Mouse (Mus musculus) midbrain, postnatal 0 days (tissue): Measurements from ENCODE around the gene Cd300e. TPM values are rescaled to one million over a fixed set of nuclear protein-coding genes. Genes with fewer than 3 reads are reported as not detected.

Source experiments
- ATAC-seq: fragments of 200-750 bp; cut with Nextera tagmentation; 2 replicates; pipeline ENCODE4 v1.8.0; 2017; ENCODE audit warnings: moderate number of reproducible peaks, mild to moderate bottlenecking, moderate TSS enrichment, moderate library complexity; ENCODE audit not compliant: low FRiP score
- DNase-seq: peaks from one replicate; pipeline ENCODE4 v3.0.0-alpha.2; 2015; ENCODE audit warnings: low spot score
- H3K27ac ChIP-seq: fragments of 300-500 bp; sonication (generic); 2 replicates; pipeline ENCODE4 v1.5.1; 2014; ENCODE audit warnings: low read depth, mild to moderate bottlenecking, low read length, mixed read lengths
- H3K27me3 ChIP-seq: fragments of 300-500 bp; sonication (generic); 2 replicates; pipeline ENCODE4 v1.6.1; 2014; ENCODE audit warnings: low read length, control low read depth, mixed read lengths; ENCODE audit not compliant: insufficient read depth
- H3K36me3 ChIP-seq: fragments of 300-500 bp; sonication (generic); 2 replicates; pipeline ENCODE4 v1.6.1; 2014; ENCODE audit warnings: low read length, control low read depth, mixed read lengths; ENCODE audit not compliant: insufficient read depth
- H3K4me1 ChIP-seq: fragments of 300-500 bp; sonication (generic); 2 replicates; pipeline ENCODE4 v1.6.1; 2014; ENCODE audit warnings: mild to moderate bottlenecking, control low read depth, antibody characterized with exemption, low read length, mixed read lengths; ENCODE audit not compliant: insufficient read depth
- H3K4me2 ChIP-seq: fragments of 300-500 bp; sonication (generic); 2 replicates; pipeline ENCODE4 v1.6.1; 2014; ENCODE audit warnings: low read depth, mild to moderate bottlenecking, low read length, mixed read lengths; ENCODE audit not compliant: poor library complexity, severe bottlenecking
- H3K4me3 ChIP-seq: fragments of 300-500 bp; sonication (generic); 2 replicates; pipeline ENCODE4 v1.5.1; 2014; ENCODE audit warnings: low read depth, mild to moderate bottlenecking, low read length, moderate library complexity
- H3K9ac ChIP-seq: fragments of 300-500 bp; sonication (generic); replicated peaks from 2 replicates; pipeline ENCODE4 v1.6.1; 2014; ENCODE audit warnings: mild to moderate bottlenecking, low read length, moderate library complexity, mixed read lengths; ENCODE audit not compliant: poor library complexity, severe bottlenecking
- H3K9me3 ChIP-seq: fragments of 300-500 bp; sonication (generic); 2 replicates; pipeline ENCODE4 v1.6.1; 2016; ENCODE audit warnings: low read length, control low read depth
- CTCF ChIP-seq: IDR thresholded peaks from 2 replicates; pipeline ENCODE4 v1.5.1; 2016; ENCODE audit warnings: antibody characterized with exemption, mild to moderate bottlenecking
- WGBS: fragments of 180-500 bp; shearing (Covaris S2); extraction: QIAGEN DNeasy Blood & Tissue Kit; methylation state at CpG from one replicate; pipeline ENCODE4 v1.1.7; 2014; 5-methylcytosine and 5-hydroxymethylcytosine counted together
- polyA plus RNA-seq: library from polyadenylated mRNA; unstranded; fragments of >200 nt; fragmentation: Nextera tagmentation; extraction: Ambion mirVana; gene quantifications from 2 replicates; pipeline ENCODE4 v1.2.1, GENCODE M21; 2015
- total RNA-seq: library from RNA; depleted of rRNA; stranded (reverse); fragments of >200 nt; gene quantifications from 2 replicates; pipeline ENCODE4 v1.2.3, GENCODE M21; 2014

Gene Cd300e
- total and polyA plus RNA-seq, 2 experiments from 2014 or later, result 0.10 TPM; not detected in 1

DNA sequence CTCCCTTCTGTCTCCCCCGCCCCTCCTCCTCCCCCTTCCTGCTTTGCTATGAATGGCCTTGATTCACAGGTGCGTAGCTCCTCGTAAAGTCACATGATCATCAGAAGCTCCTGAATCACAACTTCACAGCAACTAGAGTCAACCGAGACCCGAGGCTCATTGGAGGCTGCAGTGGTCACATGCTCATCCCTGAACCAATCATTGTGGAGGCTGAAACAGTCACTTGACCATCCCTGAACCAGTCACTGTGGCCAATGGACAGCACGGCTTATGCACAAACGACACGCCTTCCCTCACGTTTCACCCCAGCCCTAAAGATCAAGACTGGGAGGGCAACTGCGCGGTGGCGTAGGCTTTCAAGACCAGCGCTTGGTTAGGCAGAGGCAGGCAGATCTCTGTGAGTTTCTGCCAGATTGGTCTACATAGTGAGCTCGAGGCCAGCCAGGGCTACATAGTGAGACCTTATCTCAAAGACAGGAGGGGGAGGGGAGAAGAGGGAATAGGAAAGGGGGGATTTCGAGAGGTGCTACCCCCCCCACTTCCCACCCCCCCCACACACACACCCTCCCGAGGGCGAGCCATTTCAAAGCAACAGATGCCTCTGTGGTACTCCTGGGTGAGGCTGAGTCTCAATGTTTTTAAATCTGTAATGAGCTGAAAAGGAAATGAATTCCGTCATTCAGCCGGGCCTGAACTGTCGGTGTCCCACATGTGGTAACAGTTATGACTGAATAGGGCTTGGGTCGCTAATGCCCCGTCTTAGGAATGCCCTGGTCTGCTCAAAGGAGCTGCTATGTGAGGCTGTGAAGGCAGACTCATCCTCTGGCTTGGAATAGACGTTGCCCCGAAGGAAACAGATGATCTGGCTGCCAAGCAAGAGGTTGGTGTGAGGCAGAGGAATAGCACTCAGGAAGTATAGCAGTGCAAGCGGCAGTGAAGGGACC is 41.8 kb upstream of the Cd300e start:
- WGBS, result 91% methylated on average over 25 of the region's 25 CpGs
- Histone ChIP-seq H3K4me3 (no peak overlapping the region), H3K36me3 (no peaks in the 10 kb centered on the region), H3K27ac (no peak overlapping the region), H3K4me1 (0 out of 2 replicates have a peak, but pooled peaks cover 3% of the 10 kb centered on the region), H3K9ac (no peak overlapping the region), H3K9me3 (no peaks in the 10 kb centered on the region), H3K27me3 (no peaks in the 10 kb centered on the region), H3K4me2 (no peak overlapping the region)
- ATAC-seq (no peak), DNase-seq (no peak)
- TF ChIP-seq CTCF, result no peak

DNA sequence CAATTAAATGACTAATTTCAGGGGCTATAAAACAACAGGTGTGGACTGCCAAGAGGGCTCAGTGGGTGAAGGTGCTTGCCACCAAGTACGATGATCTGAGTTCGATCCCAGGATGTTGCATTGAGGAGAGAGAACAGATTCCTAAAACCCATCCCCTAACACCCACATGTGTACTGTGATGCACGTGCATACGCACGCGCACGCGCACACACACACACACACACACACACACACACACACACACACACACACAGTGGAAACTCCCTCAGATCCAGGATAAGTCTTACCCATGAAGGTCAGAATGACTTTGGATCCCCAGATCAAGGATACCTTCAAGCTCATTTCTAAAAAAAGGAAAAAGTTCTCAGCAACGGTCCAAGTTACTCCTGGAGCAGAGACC is 40.1 kb upstream of the Cd300e start:
- no peak for DNase-seq
- WGBS, result 94% methylated on average over 9 of the region's 9 CpGs
- no peak overlapping the region for H3K4me3 ChIP-seq
- H3K4me1 ChIP-seq, result no peaks in the 10 kb centered on the region
- TF ChIP-seq CTCF, result no peak
- H3K4me2 ChIP-seq, result no peak overlapping the region
- H3K27ac ChIP-seq, result no peak overlapping the region
- no peaks in the 10 kb centered on the region for H3K27me3 ChIP-seq
- H3K9me3 ChIP-seq, result no peaks in the 10 kb centered on the region
- H3K9ac ChIP-seq, result no peak overlapping the region
- ATAC-seq, result no peak
- no peaks in the 10 kb centered on the region for H3K36me3 ChIP-seq

DNA sequence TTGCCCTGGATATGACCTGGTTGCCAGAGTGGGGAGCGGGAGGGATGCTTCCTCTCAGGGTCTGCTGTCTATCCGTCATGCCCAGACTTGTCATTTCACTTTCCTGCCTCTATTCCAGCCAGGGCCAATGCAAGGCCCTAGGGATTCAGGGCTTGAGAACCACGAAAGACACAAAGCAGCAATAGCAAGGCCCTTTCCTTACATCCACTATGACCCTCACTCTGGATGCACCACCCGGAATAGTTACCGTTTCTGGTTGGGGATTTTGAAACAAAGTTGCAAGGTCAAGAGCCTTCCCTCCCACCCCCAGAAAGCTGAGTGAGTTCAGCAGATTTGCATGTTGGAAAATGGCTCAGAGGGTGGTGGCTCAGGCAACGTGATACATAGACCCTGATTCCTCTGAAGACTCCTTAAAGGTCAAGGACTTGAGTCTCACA is 39.7 kb upstream of the Cd300e start:
- ATAC-seq, result no peak
- 71% methylated on average over 6 of the region's 6 CpGs for WGBS
- DNase-seq, result no peak
- H3K9me3 ChIP-seq, result no peaks in the 10 kb centered on the region
- H3K9ac ChIP-seq, result no peak overlapping the region
- no peaks in the 10 kb centered on the region for H3K36me3 ChIP-seq
- no peak for TF ChIP-seq CTCF
- no peaks in the 10 kb centered on the region for H3K27me3 ChIP-seq
- no peaks in the 10 kb centered on the region for H3K4me1 ChIP-seq
- H3K27ac ChIP-seq, result no peak overlapping the region
- no peak overlapping the region for H3K4me2 ChIP-seq
- no peak overlapping the region for H3K4me3 ChIP-seq

DNA sequence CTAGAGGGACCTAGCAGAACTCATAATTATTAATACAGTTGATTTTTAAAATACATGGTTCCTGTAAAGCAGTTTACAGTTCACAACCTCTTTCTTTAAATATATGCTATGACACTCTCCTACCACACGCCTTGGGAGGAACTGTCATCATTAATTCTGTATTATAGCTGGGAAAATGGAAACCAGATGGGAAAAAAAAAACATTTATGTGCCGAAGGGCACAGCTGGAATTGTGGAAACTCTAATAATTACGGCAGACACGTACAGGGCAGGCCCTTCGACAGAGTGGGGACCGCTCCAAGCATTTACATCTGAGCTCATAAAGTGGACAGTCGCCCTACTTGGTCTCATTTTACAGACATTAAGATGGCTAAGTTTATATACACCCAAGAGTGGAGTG is 38.8 kb upstream of the Cd300e start:
- H3K4me2 ChIP-seq, result no peak overlapping the region
- H3K9ac ChIP-seq, result no peak overlapping the region
- no peak for TF ChIP-seq CTCF
- no peak overlapping the region for H3K27ac ChIP-seq
- H3K36me3 ChIP-seq, result no peaks in the 10 kb centered on the region
- DNase-seq (no peak), ATAC-seq (no peak)
- no peaks in the 10 kb centered on the region for H3K4me1 ChIP-seq
- H3K27me3 ChIP-seq, result no peaks in the 10 kb centered on the region
- H3K9me3 ChIP-seq, result no peaks in the 10 kb centered on the region
- 69% methylated on average over 7 of the region's 7 CpGs for WGBS
- H3K4me3 ChIP-seq, result no peak overlapping the region

DNA sequence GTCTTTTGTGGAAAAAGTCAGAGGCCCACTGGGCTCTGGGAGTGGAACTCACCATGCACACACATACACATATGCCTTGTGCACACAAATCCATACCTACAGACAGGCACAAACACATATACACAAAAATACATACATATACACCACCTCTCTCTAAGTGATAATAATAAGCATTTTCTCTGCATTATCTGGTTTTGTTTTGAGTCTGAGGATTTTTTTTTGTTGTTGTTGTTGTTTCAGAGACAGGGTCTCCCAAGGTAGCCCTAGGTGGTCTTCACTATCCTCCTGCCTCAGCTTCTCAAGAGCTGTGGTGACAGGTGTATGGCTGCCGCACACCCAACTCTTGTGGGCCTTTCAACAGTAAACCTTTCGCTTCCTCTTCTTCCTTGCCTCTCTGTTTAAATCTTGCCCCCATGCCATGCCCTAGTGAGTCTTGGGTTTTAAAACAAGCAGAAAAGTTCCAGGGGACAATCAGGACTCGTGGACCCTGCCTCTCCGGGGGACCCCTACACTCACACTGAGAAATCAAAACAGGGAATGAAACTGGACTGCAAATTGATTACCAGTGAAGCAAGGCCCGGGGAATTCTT is 38.1 kb upstream of the Cd300e start:
- ATAC-seq (no peak), DNase-seq (no peak)
- Histone ChIP-seq H3K27me3 (no peaks in the 10 kb centered on the region), H3K4me3 (no peak overlapping the region), H3K4me2 (no peak overlapping the region), H3K9me3 (no peaks in the 10 kb centered on the region), H3K36me3 (no peaks in the 10 kb centered on the region), H3K4me1 (no peaks in the 10 kb centered on the region), H3K27ac (no peak overlapping the region), H3K9ac (no peak overlapping the region)
- WGBS, result 82% methylated on average over 5 of the region's 5 CpGs
- TF ChIP-seq CTCF, result no peak

DNA sequence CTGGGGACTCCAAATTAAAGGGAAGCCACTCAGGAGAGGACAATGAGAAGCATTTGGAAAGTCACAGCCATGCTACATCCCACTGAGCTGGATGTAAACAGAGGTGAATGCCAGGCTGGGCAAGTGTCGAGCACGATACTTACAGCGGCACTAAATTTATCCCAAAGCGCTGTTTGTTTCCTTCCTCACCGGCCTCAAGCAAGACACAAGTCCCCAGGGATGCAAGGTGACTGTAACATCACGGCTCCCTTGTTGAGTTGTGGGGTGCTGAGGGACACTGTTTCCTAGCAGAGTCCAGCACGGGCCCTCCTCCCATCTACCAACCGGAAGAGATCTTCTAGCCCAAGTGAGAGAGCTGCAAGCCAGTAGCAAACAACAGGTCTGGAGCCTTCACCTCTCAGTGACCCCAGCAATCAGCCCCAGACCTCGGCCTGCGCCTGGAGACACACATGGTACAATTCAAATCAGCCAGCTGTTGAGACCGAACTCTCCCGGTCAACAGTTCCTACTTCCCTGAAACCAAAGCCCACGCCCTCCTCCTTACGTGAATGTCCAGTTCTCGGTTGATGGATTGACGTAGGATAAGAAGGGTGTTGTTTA is 37.4 kb upstream of the Cd300e start:
- Histone ChIP-seq H3K4me1 (no peaks in the 10 kb centered on the region), H3K9ac (no peak overlapping the region), H3K4me2 (no peak overlapping the region), H3K27me3 (no peaks in the 10 kb centered on the region), H3K36me3 (no peaks in the 10 kb centered on the region), H3K27ac (no peak overlapping the region), H3K4me3 (no peak overlapping the region), H3K9me3 (no peaks in the 10 kb centered on the region)
- 82% methylated on average over 16 of the region's 16 CpGs for WGBS
- DNase-seq (no peak), ATAC-seq (no peak)
- TF ChIP-seq CTCF, result no peak
